Mouse (Mus musculus): Measurements from ENCODE around the gene Pygb. TPM values are rescaled to one million over a fixed set of nuclear protein-coding genes. Genes with fewer than 3 reads are reported as not detected.

The Pygb gene
- 422 and 474 TPM in 2 replicates for polyA plus RNA-seq (2015; fragmentation: Nextera tagmentation; extraction: Ambion mirVana)

GRCm38 (mm10) chr2:150786251-150787180 lies at the start of gene Pygb:
Gene Pygb (plus strand): TSS chr2:150786735.

DNA sequence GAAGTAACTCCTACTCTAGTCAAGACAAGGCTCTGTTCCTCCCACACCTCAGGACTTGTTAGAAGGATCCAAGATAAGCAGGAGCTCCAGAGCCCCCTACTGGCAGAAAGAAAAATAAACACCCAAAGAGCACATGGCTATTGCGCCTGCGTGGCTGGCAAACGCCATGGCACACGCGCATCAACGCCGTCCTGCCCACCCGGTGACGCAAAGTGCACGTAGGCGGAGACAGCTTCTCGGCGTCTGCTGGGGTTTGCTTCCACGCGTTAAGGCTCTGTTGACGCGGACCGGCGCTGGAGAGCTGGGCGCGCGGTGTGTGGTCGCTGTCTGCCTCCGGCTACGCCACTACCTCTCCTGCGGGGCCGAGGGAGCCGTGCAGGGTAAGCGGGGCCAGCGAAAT lies 37.7 kb upstream of the Pygb start, which contains the start of gene Entpd6:
Entpd6 (plus strand) TSS at position 189 of the 400 bp plus-strand sequence.

Other genes with a start within 250 kb of the Pygb start
- gene Cst7, start 216.3 kb upstream of the Pygb start, polyA plus RNA-seq (2015; fragmentation: Nextera tagmentation; extraction: Ambion mirVana): 0.25 and 0.27 TPM in 2 replicates
- 28.1 TPM in 2 replicates for gene Apmap, start 178.2 kb upstream of the Pygb start, polyA plus RNA-seq (2015; fragmentation: Nextera tagmentation; extraction: Ambion mirVana)
- gene Acss1, start 118.2 kb upstream of the Pygb start, polyA plus RNA-seq (2015; fragmentation: Nextera tagmentation; extraction: Ambion mirVana): 6.2 and 6.3 TPM in 2 replicates
- gene Vsx1, start 97.4 kb upstream of the Pygb start, polyA plus RNA-seq (2015; fragmentation: Nextera tagmentation; extraction: Ambion mirVana): not detected in 2 replicates
- 28.9 and 31.8 TPM in 2 replicates for gene Entpd6, start 37.7 kb upstream of the Pygb start, polyA plus RNA-seq (2015; fragmentation: Nextera tagmentation; extraction: Ambion mirVana)
- gene Abhd12, start 118.0 kb downstream of the Pygb start, polyA plus RNA-seq (2015; fragmentation: Nextera tagmentation; extraction: Ambion mirVana): 134 and 143 TPM in 2 replicates
- gene Gins1, start 118.7 kb downstream of the Pygb start, polyA plus RNA-seq (2015; fragmentation: Nextera tagmentation; extraction: Ambion mirVana): 10.9 and 11.0 TPM in 2 replicates

Measured in urinary bladder, postnatal 0 days (tissue).